Mouse (Mus musculus) heart, embryonic 14.5 days (tissue): ENCODE data around the gene Heg1. TPM values are rescaled to one million over a fixed set of nuclear protein-coding genes. Genes with fewer than 3 reads are reported as not detected.
A peak's percentile ranks its signal among the peaks of the same experiment; 100 is the strongest.

Source experiments
- ATAC-seq: fragments of 200-750 bp; cut with Nextera tagmentation; 2 replicates; pipeline ENCODE4 v1.8.0; 2017; ENCODE audit warnings: low read depth, moderate TSS enrichment; ENCODE audit not compliant: insufficient number of reproducible peaks, insufficient read depth, low FRiP score
- H3K27ac ChIP-seq, 2 experiments: fragments of 200-500 bp in 1 of 2; fragments of 300-500 bp in 1 of 2; sonication (generic) in 1 of 2; replicated peaks in 1 of 2; 2 replicates each; pipeline ENCODE4 v1.5.1; 2012 to 2014; ENCODE audit warnings: low read depth in 2 of 2, low read length in 2 of 2, control low read depth in 1 of 2, mild to moderate bottlenecking in 1 of 2, mixed read lengths in 1 of 2; ENCODE audit not compliant: control insufficient read depth in 1 of 2, insufficient read depth in 1 of 2
- H3K27me3 ChIP-seq: fragments of 300-500 bp; sonication (generic); 2 replicates; pipeline ENCODE4 v1.6.1; 2014; ENCODE audit warnings: mild to moderate bottlenecking, low read length, control low read depth; ENCODE audit not compliant: control insufficient read depth, insufficient read depth
- H3K36me3 ChIP-seq: fragments of 300-500 bp; sonication (generic); 2 replicates; pipeline ENCODE4 v1.6.1; 2014; ENCODE audit warnings: mild to moderate bottlenecking, control low read depth, low read length, mixed read lengths; ENCODE audit not compliant: control insufficient read depth, insufficient read depth
- H3K4me1 ChIP-seq, 2 experiments: fragments of 200-500 bp in 1 of 2; fragments of 300-500 bp in 1 of 2; sonication (generic) in 1 of 2; 2 replicates each; pipeline ENCODE4 v1.6.1; 2012 to 2014; ENCODE audit warnings: low read length in 2 of 2, control low read depth in 1 of 2, mixed read lengths in 1 of 2; ENCODE audit not compliant: control insufficient read depth in 2 of 2, insufficient read depth in 2 of 2
- H3K4me2 ChIP-seq: fragments of 300-500 bp; sonication (generic); 2 replicates; pipeline ENCODE4 v1.6.1; 2014; ENCODE audit warnings: mild to moderate bottlenecking, low read length
- H3K4me3 ChIP-seq, 2 experiments: fragments of 200-500 bp in 1 of 2; fragments of 300-500 bp in 1 of 2; sonication (generic) in 1 of 2; 2 replicates each; pipeline ENCODE4 v1.5.1; 2012 to 2014; ENCODE audit warnings: low read length in 2 of 2, mild to moderate bottlenecking in 2 of 2, control low read depth in 1 of 2, low read depth in 1 of 2, moderate library complexity in 1 of 2; ENCODE audit not compliant: control insufficient read depth in 1 of 2, insufficient read depth in 1 of 2
- H3K9ac ChIP-seq: fragments of 300-500 bp; sonication (generic); 2 replicates; pipeline ENCODE4 v1.6.1; 2014; ENCODE audit warnings: mild to moderate bottlenecking, low read length
- H3K9me3 ChIP-seq: fragments of 300-500 bp; sonication (generic); 2 replicates; pipeline ENCODE4 v1.6.1; 2016; ENCODE audit warnings: low read length, control low read depth; ENCODE audit not compliant: control insufficient read depth
- WGBS: fragments of 180-500 bp; shearing (Covaris S2); extraction: QIAGEN DNeasy Blood & Tissue Kit; methylation state at CpG from one replicate; pipeline ENCODE4 v1.1.7; 2014; 5-methylcytosine and 5-hydroxymethylcytosine counted together
- polyA plus RNA-seq: library from polyadenylated mRNA; unstranded; fragments of >200 nt; fragmentation: Nextera tagmentation; extraction: Ambion mirVana; gene quantifications from 2 replicates; pipeline ENCODE4 v1.2.1, GENCODE M21; 2014

The Heg1 gene
- polyA plus RNA-seq, 1 experiment from 2014 or later: 40.5 TPM

DNA sequence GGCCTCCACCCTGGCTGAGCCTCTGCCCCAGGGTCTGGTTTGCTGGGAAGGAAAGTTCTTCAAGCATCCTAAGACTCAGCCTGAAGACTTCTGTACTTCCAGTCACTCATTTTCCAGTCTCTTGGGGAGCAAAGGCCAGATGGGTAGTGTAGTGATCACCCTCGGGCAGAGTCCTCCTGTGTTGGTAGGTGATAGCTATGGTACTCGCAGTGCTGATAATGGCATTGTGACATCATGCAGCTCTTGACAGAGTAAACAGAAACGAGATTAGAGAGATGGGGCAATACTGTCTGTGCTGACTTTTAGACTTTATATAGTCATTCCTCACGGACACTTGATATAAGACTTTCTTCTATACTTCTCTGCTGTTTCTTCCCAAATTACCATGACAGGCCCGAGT, 88.6 kb downstream of the Heg1 start:
- H3K27me3 ChIP-seq: no peaks in the 10 kb centered on the region
- ATAC-seq: no peak

DNA sequence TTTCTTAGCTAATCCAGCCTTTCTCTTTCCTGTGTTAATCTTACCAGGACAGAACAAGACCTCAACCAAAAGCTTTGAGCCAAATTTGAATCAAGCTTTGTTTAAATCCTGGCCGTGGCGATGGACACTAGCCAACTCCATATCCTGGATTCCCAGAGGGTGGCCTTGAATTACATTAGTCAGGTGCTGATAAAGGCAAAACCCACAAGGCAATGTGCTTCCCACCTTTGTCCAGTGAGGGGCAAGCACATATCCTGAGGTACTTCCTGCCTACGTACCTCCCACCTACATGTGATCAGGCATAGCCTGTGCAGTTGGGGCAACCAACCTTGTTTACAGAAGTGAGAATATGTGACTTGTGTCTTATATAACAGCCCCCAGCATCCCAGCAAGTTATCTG, 90.8 kb downstream of the Heg1 start:
- peak overlapping the region; percentile 16 to 41; a peak in 1 of 4 replicates for H3K27ac ChIP-seq
- ATAC-seq: no peak
- 63% methylated on average over 3 of the region's 3 CpGs for WGBS

More for the DNA sequence above, 88.6 kb downstream of the Heg1 start:
- no peaks in the 10 kb centered on the region for H3K9me3 ChIP-seq
- no peak overlapping the region for H3K9ac ChIP-seq
- peaks cover 13% of the 10 kb centered on the region; the same call in 1 of the 2 replicates for H3K36me3 ChIP-seq
- H3K4me1 ChIP-seq: peaks cover 0 to 3% of the 10 kb centered on the region in 2 experiments; a peak in 2 of 4 replicates
- no peak overlapping the region for H3K4me2 ChIP-seq
- WGBS: 60% methylated on average over 5 of the region's 5 CpGs
- no peak overlapping the region for H3K4me3 ChIP-seq
- H3K27ac ChIP-seq: no peak overlapping the region

DNA sequence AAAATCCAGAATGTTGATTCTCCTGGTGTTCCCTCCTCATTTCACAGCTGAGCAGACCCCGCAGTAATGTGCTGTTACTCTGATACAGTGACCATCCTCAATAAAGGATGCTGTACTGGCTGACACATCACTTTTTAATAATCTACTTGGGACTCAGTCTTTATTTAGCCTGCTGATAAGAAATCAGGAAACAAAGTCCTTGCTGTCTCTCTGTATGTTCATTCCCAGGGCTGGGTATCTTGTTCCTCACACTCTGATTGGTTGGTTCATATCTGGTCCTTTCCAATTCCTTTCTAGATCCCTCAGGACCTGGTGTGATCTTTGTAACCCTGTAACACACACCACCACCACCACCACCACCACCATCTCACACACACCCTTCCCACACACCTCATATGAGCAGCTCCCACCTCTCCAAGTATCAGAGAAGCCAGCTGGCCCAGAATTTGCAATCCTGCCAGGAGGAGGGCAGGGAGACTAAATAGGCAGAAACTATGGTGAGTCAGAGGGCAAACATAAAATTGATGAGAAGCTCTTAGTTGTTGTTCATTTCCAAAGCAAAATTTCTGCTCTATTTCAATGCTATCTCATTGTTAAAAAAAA, 91.7 kb downstream of the Heg1 start:
- H3K4me3 ChIP-seq: no peak overlapping the region
- no peaks in the 10 kb centered on the region for H3K36me3 ChIP-seq
- no peaks in the 10 kb centered on the region for H3K9me3 ChIP-seq
- no peaks in the 10 kb centered on the region for H3K27me3 ChIP-seq
- peaks cover 0 to 3% of the 10 kb centered on the region in 2 experiments; a peak in 2 of 4 replicates for H3K4me1 ChIP-seq
- no peak overlapping the region for H3K4me2 ChIP-seq
- WGBS: 82% methylated on average over 1 of the region's 1 CpGs
- H3K9ac ChIP-seq: no peak overlapping the region
- no peak overlapping the region for H3K27ac ChIP-seq
- no peak for ATAC-seq

More for the DNA sequence above, 90.8 kb downstream of the Heg1 start:
- no peak overlapping the region for H3K9ac ChIP-seq
- peaks cover 0 to 3% of the 10 kb centered on the region in 2 experiments; a peak in 2 of 4 replicates for H3K4me1 ChIP-seq
- no peaks in the 10 kb centered on the region for H3K9me3 ChIP-seq
- H3K4me3 ChIP-seq: no peak overlapping the region
- no peaks in the 10 kb centered on the region for H3K27me3 ChIP-seq
- H3K4me2 ChIP-seq: no peak overlapping the region
- no peaks in the 10 kb centered on the region for H3K36me3 ChIP-seq

DNA sequence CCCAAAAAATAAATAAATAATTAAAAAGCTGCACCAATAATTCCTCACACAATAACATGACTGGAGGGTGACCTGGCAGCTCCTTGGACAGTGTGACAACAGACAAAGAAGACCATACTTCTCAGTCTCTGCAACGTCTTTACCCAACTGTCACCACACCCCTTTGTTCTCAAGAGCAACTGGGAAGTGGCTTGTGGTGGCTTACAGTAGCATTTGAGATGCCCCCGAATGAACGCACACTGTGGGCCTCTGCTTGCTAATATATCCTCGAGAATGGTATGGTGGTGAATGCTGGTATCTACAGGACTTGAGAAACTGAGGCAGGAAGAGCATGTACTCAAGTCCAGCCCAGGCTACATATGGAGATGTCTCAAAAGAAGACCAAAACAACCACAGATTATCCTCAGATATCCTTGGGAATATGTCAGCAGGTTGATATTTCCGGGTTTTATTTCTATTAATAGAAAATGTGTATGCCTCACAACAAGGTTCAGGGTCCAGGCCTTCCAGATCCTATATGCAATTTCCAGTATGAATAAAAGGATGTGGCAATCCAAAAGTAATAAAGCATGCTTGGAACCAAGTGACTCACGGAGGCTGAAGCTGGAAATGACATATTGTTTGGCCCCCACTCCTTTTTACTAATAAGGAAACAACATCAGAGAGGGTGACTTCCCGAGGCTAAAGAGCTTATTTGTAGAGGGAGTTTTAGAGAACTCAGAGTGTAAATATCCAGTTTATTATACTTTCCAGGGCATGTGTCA, 92.8 kb downstream of the Heg1 start:
- Histone ChIP-seq H3K4me2 (no peak overlapping the region), H3K4me1 (peaks cover 0 to 3% of the 10 kb centered on the region in 2 experiments; a peak in 2 of 4 replicates), H3K27ac (no peak overlapping the region), H3K9ac (no peak overlapping the region), H3K27me3 (no peaks in the 10 kb centered on the region), H3K9me3 (no peaks in the 10 kb centered on the region), H3K36me3 (no peaks in the 10 kb centered on the region), H3K4me3 (no peak overlapping the region)
- WGBS: 71% methylated on average over 7 of the region's 7 CpGs
- ATAC-seq: no peak

DNA sequence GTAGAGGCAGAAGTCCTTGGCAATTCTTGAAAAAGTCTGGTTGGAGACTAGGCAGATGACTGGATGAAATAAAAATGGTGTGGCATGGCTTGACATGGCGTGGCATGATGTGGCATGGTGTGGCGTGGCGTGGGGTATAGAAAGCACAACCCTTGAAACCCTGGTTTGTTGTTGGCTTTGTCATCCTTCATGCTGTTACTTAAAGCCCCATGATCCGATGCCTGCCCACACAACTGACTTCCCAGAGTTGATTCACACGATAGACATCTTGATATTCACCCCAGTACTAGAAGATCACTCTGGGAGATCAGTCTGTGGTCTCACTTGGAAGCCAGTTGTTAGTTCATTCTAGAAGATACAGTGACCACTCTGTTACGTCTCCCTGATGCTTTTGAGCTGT, 93.4 kb downstream of the Heg1 start:
- H3K27me3 ChIP-seq: no peaks in the 10 kb centered on the region
- H3K9me3 ChIP-seq: no peaks in the 10 kb centered on the region
- 81% methylated on average over 6 of the region's 6 CpGs for WGBS
- H3K36me3 ChIP-seq: no peaks in the 10 kb centered on the region
- peaks cover 0 to 8% of the 10 kb centered on the region in 2 experiments; a peak in 2 of 4 replicates for H3K4me1 ChIP-seq
- no peak overlapping the region for H3K4me3 ChIP-seq
- no peak overlapping the region for H3K9ac ChIP-seq
- no peak overlapping the region for H3K27ac ChIP-seq
- no peak overlapping the region for H3K4me2 ChIP-seq
- no peak for ATAC-seq

DNA sequence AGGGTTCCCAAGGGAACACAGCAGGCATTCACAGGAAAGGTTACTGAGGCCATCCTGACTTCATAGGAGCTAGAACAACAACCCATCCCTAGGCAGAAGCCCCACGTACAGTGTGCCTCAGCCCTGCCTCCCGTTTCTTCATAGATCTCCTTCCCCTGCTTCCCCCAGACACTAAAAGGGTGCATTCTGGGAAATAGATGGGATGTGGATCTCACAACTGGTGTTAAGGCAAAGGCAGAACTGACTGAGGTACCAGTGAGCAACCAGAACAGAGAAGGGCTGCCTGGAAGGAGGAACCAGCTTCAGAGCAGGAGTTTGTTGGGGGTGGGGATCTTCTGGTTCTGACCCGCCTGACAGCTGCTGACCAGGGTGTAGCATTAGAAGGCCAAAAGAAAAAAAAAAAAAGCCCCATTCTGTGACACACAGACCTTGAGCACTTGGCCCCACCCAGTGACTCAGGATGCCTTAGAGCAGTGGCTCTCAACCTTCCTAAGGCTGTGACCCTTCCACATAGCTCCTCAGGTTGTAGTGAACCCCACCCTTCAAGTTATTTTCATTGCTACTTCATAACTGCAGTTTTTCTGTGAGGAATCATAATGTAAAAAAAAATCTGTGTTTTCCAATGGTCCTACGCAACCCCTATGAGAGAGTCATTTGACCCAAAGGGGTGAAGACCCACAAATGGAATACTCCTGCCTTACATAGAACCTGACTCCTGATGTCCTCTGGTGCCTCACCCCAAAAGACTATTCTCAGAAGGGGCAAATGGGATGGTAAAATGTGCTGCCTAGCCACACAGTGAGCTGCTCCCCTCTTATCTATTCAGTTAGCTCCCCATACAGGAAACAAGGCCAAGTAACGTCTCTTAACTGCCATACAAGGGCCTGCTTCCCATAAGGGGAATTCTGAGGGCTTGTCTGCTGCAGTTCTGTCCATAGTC, 97.9 kb downstream of the Heg1 start:
- no peaks in the 10 kb centered on the region for H3K9me3 ChIP-seq
- H3K4me1 ChIP-seq: peaks cover 4 to 9% of the 10 kb centered on the region in 2 experiments; a peak in 1 of 4 replicates
- no peak overlapping the region for H3K27ac ChIP-seq
- no peak overlapping the region for H3K4me2 ChIP-seq
- no peak overlapping the region for H3K9ac ChIP-seq
- H3K36me3 ChIP-seq: no peaks in the 10 kb centered on the region
- ATAC-seq: no peak
- WGBS: 63% methylated on average over 5 of the region's 5 CpGs
- no peaks in the 10 kb centered on the region for H3K27me3 ChIP-seq
- no peak overlapping the region for H3K4me3 ChIP-seq

DNA sequence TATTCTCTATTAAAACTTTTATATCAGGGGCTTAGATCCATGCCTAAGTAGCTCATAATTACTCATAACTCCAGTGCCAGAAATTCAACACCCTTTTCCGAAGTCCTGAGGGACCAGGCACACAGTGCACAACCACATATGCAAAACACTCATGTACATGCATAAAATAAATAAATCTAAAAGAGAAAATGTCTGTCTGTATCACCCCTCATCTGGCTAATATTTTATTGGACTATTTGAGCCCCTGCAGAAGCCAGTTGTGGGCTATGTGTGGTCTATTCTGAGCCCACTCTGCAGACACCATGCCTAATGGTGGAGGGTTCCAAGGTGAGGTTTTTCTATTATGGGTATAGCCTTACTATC, 98.5 kb downstream of the Heg1 start:
- Histone ChIP-seq H3K27me3 (no peaks in the 10 kb centered on the region), H3K36me3 (no peaks in the 10 kb centered on the region), H3K9me3 (no peaks in the 10 kb centered on the region), H3K4me1 (peaks cover 8 to 11% of the 10 kb centered on the region in 2 experiments; a peak in 1 of 4 replicates), H3K4me3 (no peak overlapping the region), H3K27ac (no peak overlapping the region), H3K4me2 (no peak overlapping the region), H3K9ac (no peak overlapping the region)
- 86% methylated on average over 1 of the region's 1 CpGs for WGBS
- no peak for ATAC-seq
